In the genomic region with DNA sequence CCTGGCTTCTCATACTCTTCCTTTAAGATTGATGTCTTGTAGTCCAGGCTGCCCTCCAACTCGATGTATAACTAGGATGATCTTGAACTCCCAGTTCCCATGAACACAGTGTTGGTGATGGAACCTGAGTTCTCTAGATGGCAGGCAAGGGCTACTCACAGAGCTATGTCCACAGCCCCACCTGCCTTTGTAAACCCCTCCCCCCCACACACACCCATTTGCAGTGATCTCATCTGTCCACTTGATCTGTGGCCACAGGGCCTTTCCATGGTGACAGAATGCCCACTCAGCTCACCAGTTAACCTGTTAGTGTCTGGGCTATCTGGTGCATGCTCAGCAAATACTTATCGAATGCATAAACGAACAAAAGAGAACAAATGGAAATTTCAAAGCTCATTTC, we compare ENCODE assay signal across 29 mouse cellular contexts.
DNase-seq lines count a peak whose midpoint lies in the region; ATAC-seq and TF ChIP-seq lines count a peak whose summit lies in the region.
"Had no signal": no experiment of that assay in that cellular context is flagged by ENCODE, and none has a peak within 500 bp of the region (broad histone marks: within the 10 kb centered on the region; RNA-seq: fewer than 3 reads in every experiment).

No protein-coding gene starts in this region.

- H3K4me2 ChIP-seq in hindbrain, postnatal 0 days (ENCODE audit: low read depth, low read length): no peak overlapping the region
- no peak overlapping the region for H3K4me2 ChIP-seq in hindbrain, embryonic 12.5 days (replicated peaks)
- no peak overlapping the region for H3K4me2 ChIP-seq in stomach, postnatal 0 days (replicated peaks; ENCODE audit: low read depth)
- H3K4me2 ChIP-seq in midbrain, embryonic 13.5 days (replicated peaks): no peak overlapping the region
- H3K4me2 ChIP-seq: embryonic facial prominence, embryonic 15.5 days; forebrain, embryonic 15.5 days; heart, embryonic 13.5 days; hindbrain, embryonic 13.5 days; limb, embryonic 13.5 days; liver, embryonic 12.5 days; neural tube, embryonic 12.5 days had no signal

- no peaks in the 10 kb centered on the region for H3K27me3 ChIP-seq in hindbrain, postnatal 0 days (ENCODE audit: insufficient read depth, low read length)
- no peaks in the 10 kb centered on the region for H3K27me3 ChIP-seq in hindbrain, embryonic 12.5 days
- no peaks in the 10 kb centered on the region for H3K27me3 ChIP-seq in stomach, postnatal 0 days (ENCODE audit: control insufficient read depth, insufficient read depth, low read length)
- H3K27me3 ChIP-seq in midbrain, embryonic 13.5 days: no peaks in the 10 kb centered on the region
- H3K27me3 ChIP-seq: CH12.LX; embryonic facial prominence, embryonic 15.5 days; forebrain, embryonic 15.5 days; heart, embryonic 13.5 days; hindbrain, embryonic 13.5 days; limb, embryonic 13.5 days; liver, embryonic 12.5 days; neural tube, embryonic 12.5 days; Patski had no signal

- no peak for DNase-seq in hindbrain, postnatal 0 days (ENCODE audit: low spot score)
- DNase-seq in left cerebral cortex, postnatal 4 days: peak; percentile 24
- no peak for DNase-seq in left cerebral cortex, adult 8-10 months (ENCODE audit: low spot score in 2 of 2)
- DNase-seq in retina, postnatal 1 day: peak; percentile 68
- DNase-seq in stomach, postnatal 0 days (ENCODE audit: low spot score): peak; percentile 48
- DNase-seq: adrenal gland, adult 2 months; B cell, adult 2 months; cerebellum, adult 2 months; gastrocnemius, postnatal 25 days; heart, adult 2 months; heart, postnatal 14 days; kidney, postnatal 10 days; layer of hippocampus, postnatal 36 days; midbrain, embryonic 14.5 days; thymus, postnatal 14 days had no signal

- no peak overlapping the region for H3K9ac ChIP-seq in hindbrain, postnatal 0 days (replicated peaks; ENCODE audit: low read length)
- no peak overlapping the region for H3K9ac ChIP-seq in hindbrain, embryonic 12.5 days
- H3K9ac ChIP-seq in stomach, postnatal 0 days (ENCODE audit: low read length): no peak overlapping the region
- H3K9ac ChIP-seq in midbrain, embryonic 13.5 days (replicated peaks): no peak overlapping the region
- H3K9ac ChIP-seq: embryonic facial prominence, embryonic 15.5 days; forebrain, embryonic 15.5 days; heart, embryonic 13.5 days; hindbrain, embryonic 13.5 days; limb, embryonic 13.5 days; liver, embryonic 12.5 days; neural tube, embryonic 12.5 days had no signal

- TF ChIP-seq CTCF in hindbrain, postnatal 0 days (IDR thresholded peaks at IDR 0.05; ENCODE audit: low read depth): peak; percentile 32
- TF ChIP-seq CTCF in stomach, postnatal 0 days (IDR thresholded peaks at IDR 0.05; ENCODE audit: low read depth): peak; percentile 49

- H3K27ac ChIP-seq in hindbrain, postnatal 0 days: no peak overlapping the region
- no peak overlapping the region for H3K27ac ChIP-seq in hindbrain, embryonic 12.5 days
- H3K27ac ChIP-seq in stomach, postnatal 0 days (replicated peaks): no peak overlapping the region
- H3K27ac ChIP-seq in midbrain, embryonic 13.5 days: no peak overlapping the region
- H3K27ac ChIP-seq: embryonic facial prominence, embryonic 15.5 days; forebrain, embryonic 15.5 days; heart, adult 2 months; heart, embryonic 13.5 days; hindbrain, embryonic 13.5 days; layer of hippocampus, adult 2 months; limb, embryonic 13.5 days; liver, embryonic 12.5 days; neural tube, embryonic 12.5 days had no signal

- H3K4me1 ChIP-seq in hindbrain, postnatal 0 days (ENCODE audit: insufficient read depth, low read length): no peaks in the 10 kb centered on the region
- H3K4me1 ChIP-seq in hindbrain, embryonic 12.5 days: 0 out of 2 replicates have a peak, but pooled peaks cover 7% of the 10 kb centered on the region
- no peaks in the 10 kb centered on the region for H3K4me1 ChIP-seq in stomach, postnatal 0 days (replicated peaks; ENCODE audit: control insufficient read depth, insufficient read depth)
- 0 out of 2 replicates have a peak, but pooled peaks cover 4% of the 10 kb centered on the region for H3K4me1 ChIP-seq in midbrain, embryonic 13.5 days (replicated peaks)
- H3K4me1 ChIP-seq: heart, embryonic 13.5 days; liver, embryonic 12.5 days had no signal

- H3K36me3 ChIP-seq in hindbrain, postnatal 0 days (ENCODE audit: insufficient read depth, low read length): no peaks in the 10 kb centered on the region
- H3K36me3 ChIP-seq in hindbrain, embryonic 12.5 days: no peaks in the 10 kb centered on the region
- no peaks in the 10 kb centered on the region for H3K36me3 ChIP-seq in stomach, postnatal 0 days (ENCODE audit: control insufficient read depth, insufficient read depth, low read length)
- H3K36me3 ChIP-seq in midbrain, embryonic 13.5 days: no peaks in the 10 kb centered on the region
- H3K36me3 ChIP-seq: embryonic facial prominence, embryonic 15.5 days; forebrain, embryonic 15.5 days; G1E; heart, embryonic 13.5 days; hindbrain, embryonic 13.5 days; limb, embryonic 13.5 days; liver, embryonic 12.5 days; neural tube, embryonic 12.5 days had no signal

- intact Hi-C loops in left cerebral cortex, postnatal 4 days (cut with DNase I): no loop called here

- TF ChIP-seq EP300 in stomach, postnatal 0 days (optimal IDR thresholded peaks at IDR 0.05): no peak

- H3K9me3 ChIP-seq in hindbrain, postnatal 0 days (ENCODE audit: low read length): no peaks in the 10 kb centered on the region
- H3K9me3 ChIP-seq in hindbrain, embryonic 12.5 days (replicated peaks): no peaks in the 10 kb centered on the region
- H3K9me3 ChIP-seq in stomach, postnatal 0 days (ENCODE audit: control insufficient read depth, low read length): no peaks in the 10 kb centered on the region
- H3K9me3 ChIP-seq in midbrain, embryonic 13.5 days: no peaks in the 10 kb centered on the region
- H3K9me3 ChIP-seq: embryonic facial prominence, embryonic 15.5 days; forebrain, embryonic 15.5 days; heart, embryonic 13.5 days; hindbrain, embryonic 13.5 days; limb, embryonic 13.5 days; liver, embryonic 12.5 days; neural tube, embryonic 12.5 days had no signal

- ATAC-seq in hindbrain, postnatal 0 days: 0 out of 2 replicates have a peak, but pooled peaks have one; percentile 35
- ATAC-seq in hindbrain, embryonic 12.5 days (ENCODE audit: low FRiP score): no peak
- peak; percentile 82 for ATAC-seq in stomach, postnatal 0 days (ENCODE audit: low FRiP score, low TSS enrichment)
- ATAC-seq in midbrain, embryonic 13.5 days: no peak
- ATAC-seq: inflammation-experienced regulatory T-cells, adult 6 months; liver, embryonic 12.5 days; Patski had no signal

- no peak overlapping the region for H3K4me3 ChIP-seq in hindbrain, postnatal 0 days (ENCODE audit: low read length)
- no peak overlapping the region for H3K4me3 ChIP-seq in hindbrain, embryonic 12.5 days
- H3K4me3 ChIP-seq in stomach, postnatal 0 days (ENCODE audit: low read depth, low read length): no peak overlapping the region
- H3K4me3 ChIP-seq in midbrain, embryonic 13.5 days (replicated peaks): no peak overlapping the region
- H3K4me3 ChIP-seq: embryonic facial prominence, embryonic 15.5 days; forebrain, embryonic 15.5 days; heart, adult 2 months; heart, embryonic 13.5 days; hindbrain, embryonic 13.5 days; layer of hippocampus, adult 2 months; limb, embryonic 13.5 days; liver, embryonic 12.5 days; neural tube, embryonic 12.5 days had no signal

- 51% methylated on average over 3 of the region's 3 CpGs for WGBS in hindbrain, postnatal 0 days
- WGBS in hindbrain, embryonic 12.5 days: 82% methylated on average over 3 of the region's 3 CpGs
- 43% methylated on average over 3 of the region's 3 CpGs for WGBS in stomach, postnatal 0 days
- 88% methylated on average over 3 of the region's 3 CpGs for WGBS in midbrain, embryonic 13.5 days

Comparison
In these comparisons a context has a peak if more than half of its experiments do, and no peak if none do; other contexts are left out.
1. ATAC-seq: peak in hindbrain, postnatal 0 days (single experiment) and stomach, postnatal 0 days (single experiment); none in hindbrain, embryonic 12.5 days (single experiment) and midbrain, embryonic 13.5 days (single experiment).
2. DNase-seq: peak in left cerebral cortex, postnatal 4 days (single experiment), retina, postnatal 1 day (single experiment) and stomach, postnatal 0 days (single experiment); none in hindbrain, postnatal 0 days (single experiment) and left cerebral cortex, adult 8-10 months (0 of 2).